Mouse (Mus musculus) myocyte (in vitro differentiated cells): ENCODE measurements around the gene Slc16a8.
A peak's percentile ranks its signal among the peaks of the same experiment; 100 is the strongest.

ENCODE experiments used
- CEBPB ChIP-seq: IDR thresholded peaks from 2 replicates; pipeline ENCODE4 v1.6.1; 2011; ENCODE audit warnings: mild to moderate bottlenecking, moderate library complexity; ENCODE audit not compliant: poor library complexity, insufficient read depth, severe bottlenecking
- E2F4 ChIP-seq: IDR thresholded peaks from one replicate; pipeline ENCODE4 v1.6.1; 2011; ENCODE audit warnings: mild to moderate bottlenecking, control low read depth, moderate library complexity; ENCODE audit not compliant: insufficient read depth
- MAX ChIP-seq: IDR thresholded peaks from one replicate; pipeline ENCODE4 v1.6.1; 2011; ENCODE audit warnings: low read depth, mild to moderate bottlenecking, control low read depth
- MYOG ChIP-seq, 3 experiments: IDR thresholded peaks; one replicate each; pipeline ENCODE4 v1.6.1; 2011; ENCODE audit warnings: control low read depth in 2 of 3, low read depth in 2 of 3, mild to moderate bottlenecking in 2 of 3; ENCODE audit not compliant: insufficient read length in 2 of 3, control insufficient read depth in 1 of 3, insufficient read depth in 1 of 3
- POLR2A ChIP-seq: IDR thresholded peaks from one replicate; pipeline ENCODE4 v1.6.1; 2011; ENCODE audit warnings: low read depth, mild to moderate bottlenecking, control low read depth, moderate library complexity; ENCODE audit not compliant: insufficient read length
- POLR2AphosphoS2 ChIP-seq: IDR thresholded peaks from one replicate; pipeline ENCODE4 v1.6.1; 2011; ENCODE audit warnings: low read depth, control low read depth; ENCODE audit not compliant: insufficient read length
- REST ChIP-seq: IDR thresholded peaks from one replicate; pipeline ENCODE4 v1.6.1; 2011; ENCODE audit warnings: mild to moderate bottlenecking, control low read depth, moderate library complexity; ENCODE audit not compliant: insufficient read depth, insufficient read length
- SRF ChIP-seq: IDR thresholded peaks from one replicate; pipeline ENCODE4 v1.6.1; 2011; ENCODE audit warnings: low read depth; ENCODE audit not compliant: control insufficient read depth, insufficient read length
- TCF12 ChIP-seq: IDR thresholded peaks from one replicate; pipeline ENCODE4 v1.6.1; 2011; ENCODE audit warnings: mild to moderate bottlenecking, control low read depth; ENCODE audit not compliant: poor library complexity, insufficient read depth, severe bottlenecking
- TCF3 ChIP-seq: IDR thresholded peaks from one replicate; pipeline ENCODE4 v1.6.1; 2011; ENCODE audit warnings: low read depth, control low read depth; ENCODE audit not compliant: insufficient read length
- USF1 ChIP-seq: IDR thresholded peaks from one replicate; pipeline ENCODE4 v1.6.1; 2011; ENCODE audit warnings: low read depth, mild to moderate bottlenecking, control low read depth, moderate library complexity

- TF ChIP-seq MAX (peak; percentile 54), POLR2A (peak; percentile 42), POLR2AphosphoS2 (no peak), SRF (peak; percentile 21), USF1 (peak; percentile 55), E2F4 (no peak), TCF12 (no peak), TCF3 (no peak), MYOG (IDR thresholded peaks at IDR 0.05; ENCODE audit: control insufficient read depth in 1 of 3, insufficient read depth in 1 of 3, insufficient read length in 2 of 3, low read depth in 2 of 3) (peak in 1 of 3 experiments; percentile 67), REST (no peak), CEBPB (no peak)
These were observed 11.1 kb downstream of the Slc16a8 start for GRCm38 (mm10) chr15:79243234-79244042.
